Mouse (Mus musculus) gastrocnemius, postnatal 25 days (tissue): ENCODE measurements around the gene Tmem26. TPM values are rescaled to one million over a fixed set of nuclear protein-coding genes. Genes with fewer than 3 reads are reported as not detected.
"Not testable (repeated sequence)": the region's sequence is repeated elsewhere in the genome, so short reads cannot be mapped to it uniquely, and the experiment has no call there.

ENCODE experiments used
- DNase-seq: peaks from one replicate; pipeline ENCODE4 v3.0.0; 2022
- long read RNA-seq, 2 experiments: library from polyadenylated mRNA; stranded (forward); transcript quantifications; one replicate each; pipeline ENCODE4 v2.0.0; 2021
- total RNA-seq, 2 experiments: library from RNA; stranded (reverse); gene quantifications; 1 replicate in 1 of 2; 2 replicates in 1 of 2; pipeline ENCODE4 v1.2.3; 2021

The Tmem26 gene
- under 1 TPM; 0.26 to 0.51 TPM for total RNA-seq
- long read RNA-seq, experiment 1: 0 reads
- long read RNA-seq, experiment 2: 0 reads

GRCm38 (mm10) chr10:68723568-68724360 is at the start of gene Tmem26:
Gene Tmem26, plus strand, starts transcription at chr10:68723646.
- peak; percentile 29 for DNase-seq

DNA sequence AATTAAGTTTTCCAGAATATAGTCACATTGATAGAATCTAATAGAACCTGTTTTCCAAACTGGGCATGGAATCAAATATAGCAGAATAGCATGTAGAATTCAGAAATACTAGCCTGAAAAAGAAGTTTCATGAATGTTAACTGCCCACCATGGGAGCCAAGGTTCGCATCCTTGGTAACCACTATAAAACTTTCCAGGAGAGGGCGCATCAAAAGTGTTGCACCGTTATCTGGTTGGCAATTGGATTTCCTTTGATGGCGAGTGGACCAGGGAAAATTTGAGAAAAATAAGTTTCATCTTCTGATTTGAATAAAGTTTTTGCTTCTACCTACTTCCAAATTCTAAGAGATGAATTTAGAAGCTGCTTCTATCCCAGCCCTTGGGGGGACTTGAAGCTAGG is 44.8 kb upstream of the Tmem26 start:
- no peak for DNase-seq

DNA sequence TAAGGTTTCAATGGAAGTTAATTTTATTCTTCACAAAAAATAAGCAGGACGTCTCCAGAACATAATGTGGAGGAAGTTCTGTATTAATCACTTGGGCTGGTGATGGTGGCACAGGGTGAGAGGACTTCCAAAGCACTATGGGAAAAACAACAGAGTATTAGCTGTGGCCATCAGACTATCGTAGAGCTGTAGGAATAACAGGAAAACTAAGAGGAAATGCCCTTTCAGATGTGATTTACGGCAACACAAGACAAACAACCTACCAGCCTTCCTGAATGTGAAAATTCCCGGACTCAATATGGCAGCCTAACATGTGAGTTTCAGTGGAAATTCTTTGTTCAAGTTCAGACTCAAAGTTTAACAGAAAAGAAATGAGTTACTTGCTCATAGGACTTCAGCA is 42.2 kb upstream of the Tmem26 start:
- no peak for DNase-seq

GRCm38 (mm10) chr10:68685510-68685909 is 37.9 kb upstream of the Tmem26 start:
- no peak for DNase-seq

DNA sequence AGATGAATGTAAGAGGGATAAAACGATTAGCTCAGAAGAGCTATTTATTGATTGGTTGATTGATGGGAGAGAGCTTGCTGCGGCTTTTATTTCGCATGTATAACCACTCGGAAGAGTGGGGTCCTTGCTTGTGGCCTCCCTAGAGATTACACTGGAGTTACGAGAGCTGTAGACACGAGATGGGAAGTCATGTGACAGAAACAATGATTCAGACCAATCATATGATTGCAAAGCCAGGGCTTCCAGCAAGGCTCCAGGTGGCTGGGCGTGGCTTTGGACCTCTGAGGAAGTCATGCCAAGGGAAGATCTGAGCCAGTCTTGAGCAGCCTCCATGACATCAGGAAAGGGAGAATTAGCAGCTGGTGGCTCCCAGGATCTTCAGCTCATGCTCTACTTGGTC is 32.3 kb upstream of the Tmem26 start:
- no peak for DNase-seq

GRCm38 (mm10) chr10:68692401-68692800 is 31.0 kb upstream of the Tmem26 start:
- DNase-seq: no peak

- no peak for DNase-seq
Measured at GRCm38 (mm10) chr10:68695760-68696336, 27.6 kb upstream of the Tmem26 start.

DNA sequence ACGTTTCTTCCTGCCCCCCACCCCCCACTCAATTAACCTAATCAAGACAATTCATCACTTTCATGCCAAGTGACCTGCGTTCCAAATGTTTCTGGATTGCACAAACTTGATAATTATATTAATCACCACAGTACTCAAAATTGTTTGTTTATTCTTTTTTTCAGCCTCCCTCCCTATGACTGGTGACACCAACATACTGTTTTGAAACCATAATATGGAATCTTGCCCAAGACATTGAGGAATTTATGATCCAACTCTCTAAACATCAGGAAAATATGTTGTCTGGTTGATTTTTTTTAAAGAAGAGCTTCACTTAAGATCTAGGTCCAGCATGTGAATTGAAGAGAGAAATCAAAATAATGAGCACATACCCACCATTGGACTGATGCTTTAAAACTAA is 19.2 kb upstream of the Tmem26 start:
- DNase-seq: no peak

DNA sequence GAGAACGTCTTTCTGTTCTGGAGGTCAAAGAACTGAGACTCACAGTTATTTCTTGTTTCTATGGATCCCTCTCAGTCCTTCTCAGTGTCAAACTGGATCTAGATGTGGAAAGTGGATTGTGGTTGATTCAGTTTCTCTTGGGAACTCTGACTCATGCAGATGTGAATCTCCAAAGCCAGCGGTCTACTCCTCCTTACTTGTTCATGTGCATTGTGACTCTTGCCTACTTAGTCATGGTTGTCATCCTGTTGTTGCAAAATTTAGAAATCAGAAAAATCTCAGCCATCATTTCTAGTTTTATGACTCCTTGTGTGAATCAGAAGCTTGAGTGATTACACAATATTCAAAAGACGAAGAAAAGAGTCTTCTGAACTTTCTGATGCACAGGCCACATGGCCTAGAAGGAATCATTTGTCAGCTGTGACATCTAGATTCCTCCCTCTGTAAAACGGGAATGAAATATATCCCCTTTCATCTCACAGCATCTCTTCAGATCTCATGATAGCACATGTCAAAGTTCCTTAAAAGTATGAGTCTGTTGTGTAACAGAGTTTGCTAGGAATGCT is 17.9 kb upstream of the Tmem26 start:
- no peak for DNase-seq

- DNase-seq: no peak
Measured at GRCm38 (mm10) chr10:68707014-68707852, 16.2 kb upstream of the Tmem26 start.

DNA sequence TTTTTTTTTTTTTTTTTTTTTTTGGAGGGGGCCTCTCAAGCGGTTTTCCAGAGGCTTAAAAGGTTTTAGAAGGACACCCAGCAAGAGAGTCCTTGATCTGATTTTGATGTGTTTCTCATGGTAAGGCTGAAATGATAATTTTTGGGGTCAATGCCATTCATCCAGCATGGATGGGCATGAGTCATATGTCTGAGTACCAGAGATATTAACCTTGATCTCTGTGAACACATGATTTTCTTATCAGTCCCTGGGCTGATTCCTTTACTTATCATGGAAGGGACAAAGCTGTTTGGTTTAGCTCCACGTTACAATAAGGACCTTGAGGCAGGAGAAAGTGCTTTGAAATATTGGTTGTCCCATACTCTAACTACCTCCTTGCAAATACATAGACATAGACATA is 10.5 kb upstream of the Tmem26 start:
- DNase-seq: no peak

DNA sequence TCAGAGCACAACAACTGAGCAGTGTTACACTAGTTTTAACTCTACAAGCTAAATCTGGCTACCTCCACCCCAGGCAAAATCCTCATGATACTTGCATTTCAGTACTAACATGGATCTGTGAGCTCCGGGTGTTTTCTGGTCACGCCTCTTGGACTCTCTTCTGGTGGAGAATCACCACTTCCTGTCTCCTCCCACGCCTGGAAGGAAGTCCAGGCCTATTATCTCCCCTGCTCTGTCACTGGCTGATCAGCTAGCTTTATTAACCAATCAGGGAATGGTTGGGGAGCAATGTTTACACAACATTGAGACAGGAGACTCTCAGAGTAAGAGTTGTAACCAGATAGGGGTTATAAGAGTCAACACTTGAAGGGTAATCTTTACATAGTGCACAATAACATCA is 9.1 kb upstream of the Tmem26 start:
- no peak for DNase-seq

GRCm38 (mm10) chr10:68715396-68715795 is 8.1 kb upstream of the Tmem26 start:
- no peak for DNase-seq

GRCm38 (mm10) chr10:68718375-68718774 is 5.1 kb upstream of the Tmem26 start:
- DNase-seq: no peak

- no peak for DNase-seq
Measured at GRCm38 (mm10) chr10:68720887-68721400, 2.5 kb upstream of the Tmem26 start.

GRCm38 (mm10) chr10:68723015-68723414 is 431 bp upstream of the Tmem26 start:
- no peak for DNase-seq

GRCm38 (mm10) chr10:68724361-68724720 is 895 bp downstream of the Tmem26 start:
- DNase-seq: no peak

GRCm38 (mm10) chr10:68727464-68727863 is 4.0 kb downstream of the Tmem26 start:
- peak; percentile 17 for DNase-seq

DNA sequence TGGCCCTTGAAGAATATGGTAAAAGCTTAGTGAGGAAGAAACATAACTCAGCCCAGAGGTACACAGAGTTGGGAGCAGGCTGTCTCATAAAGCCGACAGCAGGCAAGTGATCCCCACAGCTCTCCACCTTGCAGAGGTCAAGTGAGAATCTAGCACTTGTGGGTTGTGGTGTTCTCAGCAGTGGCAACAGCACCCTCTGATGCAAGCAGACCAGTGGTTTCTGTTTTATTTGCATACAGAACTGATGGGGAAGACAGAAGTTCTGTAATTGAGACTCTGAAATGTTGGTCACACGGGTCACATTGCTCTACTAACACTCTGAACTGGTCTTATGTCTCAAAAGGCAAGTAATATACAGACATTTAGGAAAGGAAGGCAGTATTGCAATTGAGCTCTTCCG is 12.2 kb downstream of the Tmem26 start:
- no peak for DNase-seq

GRCm38 (mm10) chr10:68737391-68737790 is 13.9 kb downstream of the Tmem26 start:
- no peak for DNase-seq

DNA sequence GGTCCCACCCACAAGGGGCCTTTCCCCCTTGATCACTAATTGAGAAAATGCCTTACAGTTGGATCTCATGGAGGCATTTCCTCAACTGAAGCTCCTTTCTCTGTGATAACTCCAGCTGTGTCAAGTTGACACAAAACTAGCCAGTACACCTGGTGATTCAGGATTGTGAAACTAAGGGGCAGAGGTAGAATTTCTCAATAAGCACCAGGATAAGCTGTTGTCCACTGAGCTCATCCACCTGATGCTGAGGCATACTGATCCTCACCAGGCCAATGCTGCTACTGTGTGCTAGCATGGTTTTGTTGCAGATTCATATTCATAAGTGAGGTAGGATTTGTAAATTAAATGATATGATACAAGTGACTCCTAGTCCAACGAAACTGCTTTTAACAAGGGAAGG is 15.5 kb downstream of the Tmem26 start:
- DNase-seq: not testable (repeated sequence)

DNA sequence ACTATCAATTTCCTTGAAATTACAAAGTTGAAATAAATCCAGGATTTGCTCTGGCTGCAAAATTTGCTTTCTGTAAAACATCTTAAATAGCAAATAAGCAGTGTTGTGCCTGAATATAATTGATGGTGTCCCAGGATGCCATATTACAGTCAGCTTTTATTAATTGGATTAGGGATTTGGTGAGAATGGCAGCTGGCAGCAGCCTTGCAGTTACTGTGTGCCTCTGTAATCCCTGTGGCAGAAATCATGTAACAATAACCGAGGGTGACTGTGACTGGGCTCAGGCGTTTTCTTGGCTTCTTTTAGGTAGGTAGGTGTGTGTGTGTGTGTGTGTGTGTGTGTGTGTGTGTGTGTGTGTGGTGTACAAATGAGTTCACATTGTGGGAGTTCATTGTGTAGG is 16.8 kb downstream of the Tmem26 start:
- DNase-seq: no peak

- DNase-seq: no peak
Measured at GRCm38 (mm10) chr10:68750921-68751320, 27.5 kb downstream of the Tmem26 start.
